11 mouse cellular contexts compared by ENCODE assay signal in genomic region chr5:125269836-125270235, GRCm38 (mm10).
DNase-seq lines count a peak whose midpoint lies in the region; ATAC-seq and TF ChIP-seq lines count a peak whose summit lies in the region.
"Had no signal": no experiment of that assay in that cellular context is flagged by ENCODE, and none has a peak within 500 bp of the region (broad histone marks: within the 10 kb centered on the region; RNA-seq: fewer than 3 reads in every experiment).

No protein-coding gene starts in this region.

- no peak overlapping the region for H3K9ac ChIP-seq in heart, postnatal 0 days (replicated peaks; ENCODE audit: low read depth, low read length)
- no peak overlapping the region for H3K9ac ChIP-seq in lung, embryonic 14.5 days
- H3K9ac ChIP-seq in ES-Bruce4 (ENCODE audit: low read depth, poor library complexity, severe bottlenecking) = no peak overlapping the region
- H3K9ac ChIP-seq: neural tube, embryonic 13.5 days; stomach, embryonic 15.5 days had no signal

- no peak overlapping the region for H3K27ac ChIP-seq in heart, postnatal 0 days (ENCODE audit: low read depth)
- no peak overlapping the region for H3K27ac ChIP-seq in lung, embryonic 14.5 days (ENCODE audit: low read depth)
- H3K27ac ChIP-seq in ES-Bruce4 (ENCODE audit: insufficient read depth, low read length) = no peak overlapping the region
- H3K27ac ChIP-seq: stomach, embryonic 15.5 days had no signal

- WGBS in heart, postnatal 0 days = 87% methylated on average over 7 of the region's 7 CpGs
- 91% methylated on average over 7 of the region's 7 CpGs for WGBS in lung, embryonic 14.5 days
- 90% methylated on average over 7 of the region's 7 CpGs for WGBS in lung, adult 2 months

- DNase-seq in heart, postnatal 0 days (ENCODE audit: low spot score) = no peak
- no peak for DNase-seq in heart, postnatal 36 days
- DNase-seq in lung, embryonic 14.5 days = no peak
- DNase-seq in lung, adult 2 months = no peak
- DNase-seq in naive thymus-derived CD4-positive, alpha-beta T cell, adult 2 months (ENCODE audit: low read depth) = peak; percentile 34
- no peak for DNase-seq in right cerebral cortex, adult 18-20 months
- DNase-seq in adrenal gland, adult 18-20 months (ENCODE audit: low spot score in 2 of 2) = no peak

- no peaks in the 10 kb centered on the region for H3K9me3 ChIP-seq in heart, postnatal 0 days (replicated peaks; ENCODE audit: control insufficient read depth, low read length)
- H3K9me3 ChIP-seq in lung, embryonic 14.5 days (ENCODE audit: low read depth, low read length) = no peaks in the 10 kb centered on the region
- no peaks in the 10 kb centered on the region for H3K9me3 ChIP-seq in ES-Bruce4 (replicated peaks; ENCODE audit: control insufficient read depth, insufficient read depth, low read length, poor library complexity, severe bottlenecking)
- H3K9me3 ChIP-seq: neural tube, embryonic 13.5 days; stomach, embryonic 15.5 days had no signal

- H3K4me3 ChIP-seq in heart, postnatal 0 days (ENCODE audit: low read depth, low read length) = no peak overlapping the region
- no peak overlapping the region for H3K4me3 ChIP-seq in lung, embryonic 14.5 days (ENCODE audit: low read depth, low read length)
- no peak overlapping the region for H3K4me3 ChIP-seq in lung, adult 2 months (replicated peaks; ENCODE audit: extremely low read depth, low read depth, low read length)
- no peak overlapping the region for H3K4me3 ChIP-seq in ES-Bruce4 (ENCODE audit: low read depth, low read length)
- H3K4me3 ChIP-seq: neural tube, embryonic 13.5 days; stomach, embryonic 15.5 days had no signal

- H3K4me2 ChIP-seq in heart, postnatal 0 days (ENCODE audit: low read depth, low read length) = no peak overlapping the region
- no peak overlapping the region for H3K4me2 ChIP-seq in lung, embryonic 14.5 days
- H3K4me2 ChIP-seq: heart, embryonic 11.5 days; neural tube, embryonic 13.5 days; stomach, embryonic 15.5 days had no signal

- TF ChIP-seq CTCF in heart, postnatal 0 days (IDR thresholded peaks at IDR 0.05; ENCODE audit: low read depth) = peak; percentile 30
- peak; percentile 48 for TF ChIP-seq CTCF in lung, embryonic 14.5 days (IDR thresholded peaks at IDR 0.05; ENCODE audit: low read depth)
- no peak for TF ChIP-seq CTCF in lung, adult 2 months (IDR thresholded peaks at IDR 0.05; ENCODE audit: insufficient read depth, low read length)
- TF ChIP-seq CTCF in ES-Bruce4 (IDR thresholded peaks at IDR 0.05; ENCODE audit: low read depth, low read length) = peak; percentile 27

- no peaks in the 10 kb centered on the region for H3K36me3 ChIP-seq in heart, postnatal 0 days (replicated peaks; ENCODE audit: control insufficient read depth, insufficient read depth, low read length)
- H3K36me3 ChIP-seq in lung, embryonic 14.5 days (ENCODE audit: insufficient read depth) = no peaks in the 10 kb centered on the region
- H3K36me3 ChIP-seq in ES-Bruce4 (ENCODE audit: control insufficient read depth, insufficient read depth, low read length, poor library complexity, severe bottlenecking) = no peaks in the 10 kb centered on the region
- H3K36me3 ChIP-seq: neural tube, embryonic 13.5 days; stomach, embryonic 15.5 days had no signal

- no peak for TF ChIP-seq EP300 in heart, postnatal 0 days (IDR thresholded peaks at IDR 0.05; ENCODE audit: low read depth)
- no peak for TF ChIP-seq EP300 in ES-Bruce4 (IDR thresholded peaks at IDR 0.05; ENCODE audit: insufficient read depth, low read depth, low read length)

- no peak for TF ChIP-seq POLR2A in lung, adult 2 months (IDR thresholded peaks at IDR 0.05; ENCODE audit: borderline replicate concordance, extremely low read depth, low read depth, low read length)
- no peak for TF ChIP-seq POLR2A in ES-Bruce4 (IDR thresholded peaks at IDR 0.05; ENCODE audit: insufficient read depth, low read length)

- no peak for ATAC-seq in heart, postnatal 0 days (ENCODE audit: insufficient read depth, low read depth)
- ATAC-seq in lung, embryonic 14.5 days (ENCODE audit: insufficient read depth) = no peak

- H3K4me1 ChIP-seq in heart, postnatal 0 days (ENCODE audit: control insufficient read depth, insufficient read depth) = peaks cover 27% of the 10 kb centered on the region
- peaks cover 5% of the 10 kb centered on the region; the same call in 1 of the 2 replicates for H3K4me1 ChIP-seq in lung, embryonic 14.5 days (ENCODE audit: insufficient read depth)
- peaks cover 13% of the 10 kb centered on the region for H3K4me1 ChIP-seq in lung, adult 2 months (ENCODE audit: control insufficient read depth, insufficient read depth, low read length)
- no peaks in the 10 kb centered on the region for H3K4me1 ChIP-seq in ES-Bruce4 (ENCODE audit: control insufficient read depth, insufficient read depth, low read length)

- H3K27me3 ChIP-seq in heart, postnatal 0 days (ENCODE audit: control insufficient read depth, insufficient read depth, low read length) = no peaks in the 10 kb centered on the region
- H3K27me3 ChIP-seq in lung, embryonic 14.5 days (ENCODE audit: insufficient read depth, low read length) = no peaks in the 10 kb centered on the region
- H3K27me3 ChIP-seq in ES-Bruce4 (ENCODE audit: control insufficient read depth, insufficient read depth, low read length, poor library complexity, severe bottlenecking) = no peaks in the 10 kb centered on the region
- H3K27me3 ChIP-seq: neural tube, embryonic 13.5 days; stomach, embryonic 15.5 days had no signal

- intact Hi-C loops in heart, postnatal 36 days (cut with DNase I) = loop anchor here (1.0 to 5.0 kb wide), 5 partner anchors 78 to 361 kb away; partner anchors contain the start of gene Ncor2
